18 mouse cellular contexts compared by ENCODE assay signal in genomic region chr7:118259676-118260305, GRCm38 (mm10). TPM values are rescaled to one million over a fixed set of nuclear protein-coding genes. Genes with fewer than 3 reads are reported as not detected.
DNase-seq lines count a peak whose midpoint lies in the region; ATAC-seq and TF ChIP-seq lines count a peak whose summit lies in the region.
"Had no signal": no experiment of that assay in that cellular context is flagged by ENCODE, and none has a peak within 500 bp of the region (broad histone marks: within the 10 kb centered on the region; RNA-seq: fewer than 3 reads in every experiment).

No protein-coding gene starts in this region.

- H3K27ac ChIP-seq in cerebellum, adult 2 months (ENCODE audit: insufficient read depth, low read length), result peak overlapping the region; percentile 94
- H3K27ac ChIP-seq in intestine, embryonic 16.5 days (ENCODE audit: low read length), result no peak overlapping the region
- no peak overlapping the region for H3K27ac ChIP-seq in hindbrain, embryonic 12.5 days
- H3K27ac ChIP-seq: kidney, postnatal 0 days; limb, embryonic 13.5 days; lung, embryonic 15.5 days; midbrain, embryonic 10.5 days had no signal

- no peaks in the 10 kb centered on the region for H3K36me3 ChIP-seq in intestine, embryonic 16.5 days (ENCODE audit: control insufficient read depth, insufficient read depth, low read length)
- H3K36me3 ChIP-seq in hindbrain, embryonic 12.5 days, result no peaks in the 10 kb centered on the region
- H3K36me3 ChIP-seq: limb, embryonic 13.5 days; lung, embryonic 15.5 days; midbrain, embryonic 10.5 days had no signal

- H3K4me1 ChIP-seq in cerebellum, adult 2 months (ENCODE audit: control insufficient read depth, insufficient read depth, low read length), result peaks cover 26% of the 10 kb centered on the region
- no peaks in the 10 kb centered on the region for H3K4me1 ChIP-seq in intestine, embryonic 16.5 days (ENCODE audit: control insufficient read depth, insufficient read depth, low read length)
- H3K4me1 ChIP-seq in hindbrain, embryonic 12.5 days, result no peaks in the 10 kb centered on the region
- H3K4me1 ChIP-seq: limb, embryonic 13.5 days; lung, embryonic 15.5 days; midbrain, embryonic 10.5 days had no signal

- TF ChIP-seq CTCF in cerebellum, adult 2 months (IDR thresholded peaks at IDR 0.05; ENCODE audit: borderline replicate concordance, insufficient read depth, low read depth, low read length), result no peak

- ATAC-seq in cerebellum, adult (ENCODE audit: insufficient number of reproducible peaks, low FRiP score, low TSS enrichment), result peak; percentile 90
- ATAC-seq in intestine, embryonic 16.5 days, result peak; percentile 66
- ATAC-seq in hindbrain, embryonic 12.5 days (ENCODE audit: low FRiP score), result no peak
- ATAC-seq: forebrain, embryonic 14.5 days; hindbrain, embryonic 16.5 days had no signal

- H3K4me2 ChIP-seq in intestine, embryonic 16.5 days (ENCODE audit: low read depth, low read length), result no peak overlapping the region
- H3K4me2 ChIP-seq in hindbrain, embryonic 12.5 days (replicated peaks), result no peak overlapping the region
- H3K4me2 ChIP-seq: limb, embryonic 13.5 days; lung, embryonic 15.5 days had no signal

- no peak overlapping the region for H3K9ac ChIP-seq in intestine, embryonic 16.5 days (ENCODE audit: low read depth, low read length)
- H3K9ac ChIP-seq in hindbrain, embryonic 12.5 days, result no peak overlapping the region
- H3K9ac ChIP-seq: limb, embryonic 13.5 days; lung, embryonic 15.5 days had no signal

- no peak for DNase-seq in cerebellum, postnatal 4 days (ENCODE audit: low spot score in 2 of 2)
- peak; percentile 76 to 96 for DNase-seq in cerebellum, adult 2 months
- DNase-seq in thymus, postnatal 14 days, result peak; percentile 70
- no peak for DNase-seq in lung, adult 18-20 months
- DNase-seq in spleen, postnatal 36 days (ENCODE audit: low spot score in 2 of 2), result no peak
- DNase-seq: adrenal gland, postnatal 10 days; gastrocnemius, postnatal 14 days; heart, postnatal 10 days had no signal

- H3K9me3 ChIP-seq in intestine, embryonic 16.5 days (ENCODE audit: control insufficient read depth, low read length), result no peaks in the 10 kb centered on the region
- no peaks in the 10 kb centered on the region for H3K9me3 ChIP-seq in hindbrain, embryonic 12.5 days (replicated peaks)
- H3K9me3 ChIP-seq: limb, embryonic 13.5 days; lung, embryonic 15.5 days; midbrain, embryonic 10.5 days had no signal

- H3K4me3 ChIP-seq in cerebellum, adult 2 months (replicated peaks; ENCODE audit: insufficient read depth, low read depth, low read length), result no peak overlapping the region
- H3K4me3 ChIP-seq in intestine, embryonic 16.5 days (ENCODE audit: low read length), result no peak overlapping the region
- no peak overlapping the region for H3K4me3 ChIP-seq in hindbrain, embryonic 12.5 days
- H3K4me3 ChIP-seq: limb, embryonic 13.5 days; lung, embryonic 15.5 days; midbrain, embryonic 10.5 days; myocyte had no signal

- no peaks in the 10 kb centered on the region for H3K27me3 ChIP-seq in cerebellum, adult 2 months (ENCODE audit: control insufficient read depth, insufficient read depth, low read length)
- no peaks in the 10 kb centered on the region for H3K27me3 ChIP-seq in intestine, embryonic 16.5 days (replicated peaks; ENCODE audit: control insufficient read depth, insufficient read depth, low read length)
- no peaks in the 10 kb centered on the region for H3K27me3 ChIP-seq in hindbrain, embryonic 12.5 days
- H3K27me3 ChIP-seq: limb, embryonic 13.5 days; lung, embryonic 15.5 days had no signal

- 17% methylated on average over 7 of the region's 7 CpGs for WGBS in cerebellum, adult 2 months
- 82% methylated on average over 7 of the region's 7 CpGs for WGBS in intestine, embryonic 16.5 days
- 91% methylated on average over 7 of the region's 7 CpGs for WGBS in hindbrain, embryonic 12.5 days

- TF ChIP-seq POLR2A in cerebellum, adult 2 months (IDR thresholded peaks at IDR 0.05; ENCODE audit: borderline replicate concordance, insufficient read depth, low read length), result no peak

RNA-seq across cellular contexts. Expression of gene Smg1, which starts 16.3 kb away (rescaled TPM):
- 118 and 139 TPM in 2 replicates for polyA plus RNA-seq in cerebellum, adult 2 months (2012; rRNA removed)
- polyA plus RNA-seq in intestine, embryonic 16.5 days (2015; fragmentation: Nextera tagmentation; extraction: Ambion mirVana), result 10.1 and 10.8 TPM in 2 replicates
- 26.8 and 27.6 TPM in 2 replicates for polyA plus RNA-seq in hindbrain, embryonic 12.5 days (2016; fragmentation: Nextera tagmentation; extraction: Ambion mirVana)

Comparison
In these comparisons a context has a peak if more than half of its experiments do, and no peak if none do; other contexts are left out.
1. DNase-seq: peak in cerebellum, adult 2 months (2 of 2) and thymus, postnatal 14 days (single experiment); none in cerebellum, postnatal 4 days (0 of 2), lung, adult 18-20 months (0 of 2) and spleen, postnatal 36 days (0 of 2).